Mouse (Mus musculus) liver, embryonic 11.5 days (tissue): ENCODE measurements around the gene Ube2c. TPM values are rescaled to one million over a fixed set of nuclear protein-coding genes. Genes with fewer than 3 reads are reported as not detected.

Experiments
- ATAC-seq: fragments of 200-750 bp; cut with Nextera tagmentation; replicated peaks from 2 replicates; pipeline ENCODE4 v1.8.0; 2017; ENCODE audit warnings: moderate number of reproducible peaks, mild to moderate bottlenecking, moderate TSS enrichment, moderate library complexity; ENCODE audit not compliant: low FRiP score
- DNase-seq: peaks from one replicate; pipeline ENCODE4 v3.0.0-alpha.2; 2017; ENCODE audit warnings: low spot score
- H3K27ac ChIP-seq: fragments of 300-500 bp; sonication (generic); 2 replicates; pipeline ENCODE4 v1.5.1; 2014; ENCODE audit warnings: mild to moderate bottlenecking, low read depth, low read length, control low read depth
- H3K27me3 ChIP-seq: fragments of 300-500 bp; sonication (generic); replicated peaks from 2 replicates; pipeline ENCODE4 v1.6.1; 2014; ENCODE audit warnings: low read length, mixed read lengths; ENCODE audit not compliant: control insufficient read depth, insufficient read depth
- H3K36me3 ChIP-seq: fragments of 300-500 bp; sonication (generic); 2 replicates; pipeline ENCODE4 v1.6.1; 2014; ENCODE audit warnings: mild to moderate bottlenecking, low read length, moderate library complexity, mixed read lengths; ENCODE audit not compliant: control insufficient read depth, insufficient read depth
- H3K4me1 ChIP-seq: fragments of 300-500 bp; sonication (generic); replicated peaks from 2 replicates; pipeline ENCODE4 v1.6.1; 2014; ENCODE audit warnings: low read length, mixed read lengths; ENCODE audit not compliant: control insufficient read depth, insufficient read depth
- H3K4me2 ChIP-seq: fragments of 300-500 bp; sonication (generic); 2 replicates; pipeline ENCODE4 v1.6.1; 2014; ENCODE audit warnings: mild to moderate bottlenecking, control low read depth, moderate library complexity
- H3K4me3 ChIP-seq: fragments of 300-500 bp; sonication (generic); 2 replicates; pipeline ENCODE4 v1.5.1; 2014; ENCODE audit warnings: low read depth, low read length, control low read depth
- H3K9ac ChIP-seq: fragments of 300-500 bp; sonication (generic); 2 replicates; pipeline ENCODE4 v1.6.1; 2014; ENCODE audit warnings: low read depth, low read length, control low read depth
- H3K9me3 ChIP-seq: fragments of 300-500 bp; sonication (generic); 2 replicates; pipeline ENCODE4 v1.6.1; 2016; ENCODE audit warnings: low read length, inconsistent platforms, mixed read lengths; ENCODE audit not compliant: control insufficient read depth
- WGBS: fragments of 180-500 bp; shearing (Covaris S2); extraction: QIAGEN DNeasy Blood & Tissue Kit; methylation state at CpG from one replicate; pipeline ENCODE4 v1.1.7; 2014; 5-methylcytosine and 5-hydroxymethylcytosine counted together
- polyA plus RNA-seq: library from polyadenylated mRNA; unstranded; fragments of >200 nt; fragmentation: Nextera tagmentation; extraction: Ambion mirVana; gene quantifications from 2 replicates; pipeline ENCODE4 v1.2.1, GENCODE M21; 2014

Ube2c gene
- polyA plus RNA-seq, 1 experiment from 2014 or later = 522 TPM

DNA sequence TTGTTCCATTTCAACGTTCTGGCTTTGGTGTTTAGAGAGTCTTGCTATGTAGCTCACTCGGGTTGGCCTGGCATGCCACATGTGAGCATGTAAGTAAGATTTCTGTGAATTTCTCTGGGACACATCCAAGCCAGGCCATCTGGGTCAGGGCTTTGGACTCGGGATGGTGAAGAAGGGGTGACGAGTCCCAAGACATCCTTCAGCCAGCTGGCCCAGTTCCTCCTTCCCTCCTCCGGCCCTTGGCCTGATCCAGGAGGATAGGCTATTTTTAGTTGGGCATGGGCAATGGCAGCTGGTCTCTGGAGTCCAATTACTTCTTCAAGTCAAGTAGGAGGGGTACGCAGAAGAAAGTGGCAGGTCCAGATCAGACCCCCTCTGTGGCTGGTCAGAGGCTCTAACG is 9.1 kb downstream of the Ube2c start:
- 72% methylated on average over 7 of the region's 7 CpGs for WGBS
- H3K4me3 ChIP-seq = no peak overlapping the region
- H3K4me2 ChIP-seq = no peak overlapping the region
- no peaks in the 10 kb centered on the region for H3K9me3 ChIP-seq
- H3K36me3 ChIP-seq = no peaks in the 10 kb centered on the region
- peaks cover 24% of the 10 kb centered on the region for H3K27me3 ChIP-seq
- no peaks in the 10 kb centered on the region; the same call in 1 of the 2 replicates for H3K4me1 ChIP-seq
- ATAC-seq = no peak
- H3K27ac ChIP-seq = no peak overlapping the region
- DNase-seq = no peak
- no peak overlapping the region for H3K9ac ChIP-seq

GRCm38 (mm10) chr2:164779481-164780086 is 9.9 kb downstream of the Ube2c start, which contains the start of gene Tnnc2:
Tnnc2 (minus strand) TSS chr2:164779967.
- H3K27ac ChIP-seq = no peak within 1 kb of the TSS
- no peak within 1 kb of the TSS for H3K4me3 ChIP-seq
- peaks cover 24% of the 10 kb centered on the region for H3K27me3 ChIP-seq
- H3K4me1 ChIP-seq = 0 out of 2 replicates have a peak, but pooled peaks cover under 1% of the 10 kb centered on the region
- no peak within 1 kb of the TSS for H3K4me2 ChIP-seq
- ATAC-seq (no peak), DNase-seq (no peak)
- H3K36me3 ChIP-seq = no peaks in the 10 kb centered on the region
- WGBS = 69% methylated on average over 8 of the region's 8 CpGs
- no peaks in the 10 kb centered on the region for H3K9me3 ChIP-seq
- no peak within 1 kb of the TSS for H3K9ac ChIP-seq

- H3K27ac ChIP-seq = no peak overlapping the region
- no peak overlapping the region for H3K4me3 ChIP-seq
- no peak overlapping the region for H3K4me2 ChIP-seq
- H3K36me3 ChIP-seq = no peaks in the 10 kb centered on the region
- ATAC-seq (no peak), DNase-seq (no peak)
- 60% methylated on average over 4 of the region's 4 CpGs for WGBS
- no peaks in the 10 kb centered on the region for H3K9me3 ChIP-seq
- peaks cover 20% of the 10 kb centered on the region for H3K27me3 ChIP-seq
- H3K4me1 ChIP-seq = 0 out of 2 replicates have a peak, but pooled peaks cover 10% of the 10 kb centered on the region
- no peak overlapping the region for H3K9ac ChIP-seq
Observed at GRCm38 (mm10) chr2:164781876-164782275, 12.2 kb downstream of the Ube2c start.

DNA sequence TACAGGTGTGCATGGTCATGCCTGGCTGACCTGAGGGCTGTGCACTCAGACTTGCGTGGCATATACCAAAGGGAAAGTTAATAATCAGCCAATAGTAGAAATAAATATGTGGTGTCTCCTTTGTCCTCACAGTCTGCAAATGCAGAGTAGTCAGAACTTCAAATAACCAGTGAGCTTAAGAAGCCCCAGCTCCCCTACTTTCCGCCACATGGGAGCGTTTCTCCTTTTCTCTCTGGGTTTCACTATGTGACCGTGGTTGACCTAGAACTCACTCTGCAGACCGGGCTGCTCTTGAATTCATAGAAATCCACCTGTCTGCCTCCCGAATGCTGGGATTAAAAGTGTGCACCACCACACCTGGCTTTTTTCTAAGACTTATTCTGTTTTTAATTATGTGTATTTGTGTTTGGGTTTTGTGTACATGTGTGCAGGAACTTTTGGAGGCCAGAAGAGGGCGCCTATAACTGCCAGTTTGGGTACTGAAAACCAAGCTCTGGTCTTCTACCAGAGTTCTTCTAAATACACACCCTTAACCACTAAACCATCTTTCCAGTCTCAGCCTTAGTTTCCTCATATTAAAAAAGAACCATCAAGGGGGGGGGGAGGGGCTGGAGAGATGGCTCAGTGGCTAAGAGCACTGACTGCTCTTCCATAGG is 14.4 kb downstream of the Ube2c start:
- WGBS = 71% methylated on average over 7 of the region's 7 CpGs
- no peak for ATAC-seq
- DNase-seq = no peak
- Histone ChIP-seq H3K4me2 (no peak overlapping the region; the same call in 1 of the 2 replicates), H3K36me3 (no peaks in the 10 kb centered on the region), H3K27ac (no peak overlapping the region), H3K4me1 (0 out of 2 replicates have a peak, but pooled peaks cover 14% of the 10 kb centered on the region), H3K9me3 (no peaks in the 10 kb centered on the region), H3K4me3 (no peak overlapping the region), H3K27me3 (peaks cover 3% of the 10 kb centered on the region), H3K9ac (no peak overlapping the region)

DNA sequence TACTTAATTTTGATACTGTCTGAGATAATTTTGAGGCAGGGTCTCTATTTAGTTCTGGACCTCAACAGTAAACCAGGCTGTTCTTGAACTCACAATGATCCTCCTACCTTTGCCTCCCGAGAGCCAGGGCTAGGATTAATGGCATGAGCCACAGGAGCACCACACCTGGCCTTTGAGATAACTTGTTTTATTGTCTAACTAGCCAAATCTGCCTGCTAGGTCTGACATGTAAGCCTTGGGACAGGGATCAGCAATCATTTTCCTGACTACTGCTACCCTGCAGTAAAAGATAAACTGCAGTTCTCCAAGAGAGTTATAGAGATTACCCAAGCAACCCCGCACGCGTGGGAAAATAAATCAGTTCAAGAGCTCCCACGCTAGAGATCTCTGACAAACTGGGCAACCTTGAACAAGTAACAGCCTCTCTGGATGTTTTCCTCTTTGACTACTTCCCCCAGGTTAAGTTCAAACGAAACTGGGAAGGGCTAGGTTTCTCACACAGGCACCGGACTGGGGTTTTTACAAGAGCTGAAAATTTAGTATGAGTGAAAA is 15.2 kb downstream of the Ube2c start:
- WGBS = 6% methylated on average over 7 of the region's 7 CpGs
- no peaks in the 10 kb centered on the region for H3K36me3 ChIP-seq
- ATAC-seq = no peak
- 0 out of 2 replicates have a peak, but pooled peaks cover 14% of the 10 kb centered on the region for H3K4me1 ChIP-seq
- peak overlapping the region; percentile 91 for H3K4me2 ChIP-seq
- H3K27ac ChIP-seq = 0 out of 2 replicates have a peak overlapping the region, but pooled peaks have one; percentile 69
- DNase-seq = no peak
- peak overlapping the region; percentile 66 for H3K9ac ChIP-seq
- H3K4me3 ChIP-seq = peak overlapping the region; percentile 70
- no peaks in the 10 kb centered on the region for H3K9me3 ChIP-seq
- peaks cover 3% of the 10 kb centered on the region for H3K27me3 ChIP-seq

DNA sequence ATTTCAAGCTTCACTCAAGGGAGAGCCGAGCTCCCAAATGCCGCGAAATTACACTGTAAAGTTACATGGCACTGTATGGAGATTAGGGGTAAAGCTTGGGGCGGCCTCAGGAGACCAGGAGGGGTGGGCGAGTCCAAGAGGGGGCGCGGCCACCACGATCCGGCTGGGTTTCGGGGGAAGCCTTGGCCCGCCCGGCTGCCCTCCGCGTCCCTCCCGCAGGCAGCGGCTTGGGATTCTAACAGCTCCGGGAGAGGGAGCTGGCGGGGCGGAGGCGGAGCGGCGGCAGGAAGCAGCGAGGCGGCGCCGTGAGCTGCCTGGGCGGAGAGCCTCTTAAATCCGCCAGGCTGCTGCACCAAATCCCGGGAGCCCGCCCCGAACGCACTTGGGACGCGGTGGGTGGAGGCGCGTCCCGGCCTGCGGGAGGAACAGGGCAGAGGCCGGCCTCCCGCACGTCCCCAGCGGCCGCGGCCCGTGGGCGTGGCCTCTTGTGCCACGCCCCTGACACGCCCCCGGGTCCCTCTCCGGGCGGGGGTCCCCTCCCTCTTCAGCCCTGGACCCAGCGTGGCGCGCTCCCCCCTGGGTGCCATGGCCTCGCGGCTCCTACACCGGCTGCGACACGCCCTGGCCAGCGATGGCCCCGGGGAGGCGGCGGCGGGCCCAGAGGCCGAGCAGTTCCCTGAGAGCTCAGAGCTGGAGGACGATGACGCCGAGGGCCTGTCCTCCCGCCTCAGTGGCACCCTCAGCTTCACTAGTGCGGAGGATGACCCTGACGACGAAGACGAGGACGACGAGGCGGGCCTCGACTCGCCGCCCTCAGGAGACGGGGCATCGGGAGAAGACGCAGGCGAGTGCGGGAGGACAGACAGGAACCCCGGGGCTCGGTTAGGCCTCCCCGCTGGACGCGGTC is 16.0 kb downstream of the Ube2c start, which contains the start of gene Snx21:
Gene Snx21, plus strand, starts transcription at position 343 of the 907 bp plus-strand sequence.
- Histone ChIP-seq H3K4me2 (peak within 1 kb of the TSS; percentile 91), H3K4me3 (peak within 1 kb of the TSS; percentile 70), H3K36me3 (no peaks in the 10 kb centered on the region), H3K4me1 (0 out of 2 replicates have a peak, but pooled peaks cover 14% of the 10 kb centered on the region), H3K9me3 (no peaks in the 10 kb centered on the region), H3K9ac (peak within 1 kb of the TSS; percentile 66), H3K27ac (peak within 1 kb of the TSS; percentile 69), H3K27me3 (peaks cover 3% of the 10 kb centered on the region; the same call in 1 of the 2 replicates)
- peak; percentile 88 for DNase-seq
- WGBS = under 1% methylated on average over 84 of the region's 89 CpGs
- ATAC-seq = peak; percentile 82

DNA sequence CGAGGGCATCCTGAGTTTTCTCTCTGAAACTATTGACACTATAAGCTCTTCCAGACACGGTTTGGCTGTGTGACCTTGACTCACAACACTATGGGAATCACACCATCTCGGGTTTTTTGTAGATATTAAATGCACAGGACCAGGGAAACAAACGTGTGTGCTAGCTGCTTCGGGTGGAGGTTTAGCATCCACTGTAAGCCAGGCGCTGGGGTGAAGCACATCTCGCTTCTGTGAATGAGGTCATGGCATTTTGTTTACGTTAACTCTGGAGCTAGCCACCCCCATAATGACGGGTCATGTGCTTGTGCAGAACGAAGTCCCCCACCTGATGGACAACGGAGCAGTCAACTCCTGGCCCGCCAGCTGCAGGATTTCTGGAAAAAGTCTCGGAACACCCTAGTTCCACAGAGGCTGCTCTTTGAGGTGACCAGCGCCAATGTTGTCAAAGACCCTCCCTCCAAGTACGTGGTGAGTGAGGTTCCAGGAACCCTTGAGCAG is 16.7 kb downstream of the Ube2c start:
- H3K9ac ChIP-seq = peak overlapping the region; percentile 66
- no peak overlapping the region for H3K27ac ChIP-seq
- DNase-seq (no peak), ATAC-seq (0 out of 2 replicates have a peak, but pooled peaks have one; percentile 3)
- no peaks in the 10 kb centered on the region for H3K36me3 ChIP-seq
- peak overlapping the region; percentile 91 for H3K4me2 ChIP-seq
- 0 out of 2 replicates have a peak, but pooled peaks cover 14% of the 10 kb centered on the region for H3K4me1 ChIP-seq
- peaks cover 3% of the 10 kb centered on the region; the same call in 1 of the 2 replicates for H3K27me3 ChIP-seq
- H3K9me3 ChIP-seq = no peaks in the 10 kb centered on the region
- peak overlapping the region; percentile 70 for H3K4me3 ChIP-seq
- WGBS = 12% methylated on average over 15 of the region's 15 CpGs

GRCm38 (mm10) chr2:164787032-164787431 is 17.3 kb downstream of the Ube2c start:
- H3K9me3 ChIP-seq = no peaks in the 10 kb centered on the region
- no peak overlapping the region for H3K9ac ChIP-seq
- H3K27ac ChIP-seq = no peak overlapping the region
- H3K4me2 ChIP-seq = peak overlapping the region; percentile 91; the same call in 1 of the 2 replicates
- WGBS = 74% methylated on average over 3 of the region's 3 CpGs
- no peaks in the 10 kb centered on the region for H3K36me3 ChIP-seq
- 0 out of 2 replicates have a peak, but pooled peaks cover 14% of the 10 kb centered on the region for H3K4me1 ChIP-seq
- DNase-seq = no peak
- no peak overlapping the region; the same call in 1 of the 2 replicates for H3K4me3 ChIP-seq
- peaks cover 3% of the 10 kb centered on the region; the same call in 1 of the 2 replicates for H3K27me3 ChIP-seq
- no peak for ATAC-seq
